Mouse (Mus musculus): ENCODE measurements around the gene Notch4.
"Not testable (repeated sequence)": the region's sequence is repeated elsewhere in the genome, so short reads cannot be mapped to it uniquely, and the experiment has no call there.

DNA sequence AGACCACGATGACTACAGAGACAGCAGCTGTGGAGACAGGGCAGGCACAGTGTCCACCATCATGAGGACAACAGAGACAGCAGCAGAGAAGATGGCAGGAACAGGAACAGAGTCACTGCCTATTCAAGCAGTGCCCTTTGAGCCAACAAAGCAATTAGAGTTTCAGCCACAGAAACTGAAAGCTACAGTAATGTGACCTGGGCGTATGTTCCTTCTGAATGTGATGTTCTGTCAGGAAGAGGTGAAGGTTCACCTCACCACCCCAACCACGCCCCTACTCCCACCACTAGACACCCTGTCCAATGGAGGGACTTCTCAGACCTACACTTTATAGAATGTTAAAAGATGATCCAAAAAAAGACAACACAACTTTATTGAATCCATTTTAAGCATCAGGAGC, 45.5 kb upstream of the Notch4 start:
- TF ChIP-seq CTCF (IDR thresholded peaks at IDR 0.05; ENCODE audit: borderline replicate concordance, insufficient read depth, low read depth, low read length); POLR2A (IDR thresholded peaks at IDR 0.05; ENCODE audit: borderline replicate concordance, insufficient read depth, low read length): not testable (repeated sequence)

Data from cerebellum, adult 2 months (tissue).